Mouse (Mus musculus) embryonic facial prominence, embryonic 10.5 days (tissue): ENCODE data around the gene Aplf. TPM values are rescaled to one million over a fixed set of nuclear protein-coding genes. Genes with fewer than 3 reads are reported as not detected.

Source experiments
- DNase-seq: peaks from one replicate; pipeline ENCODE4 v3.0.0-alpha.2; 2017; ENCODE audit warnings: low spot score
- H3K27ac ChIP-seq: fragments of 300-500 bp; sonication (generic); replicated peaks from 2 replicates; pipeline ENCODE4 v1.5.1; 2016; ENCODE audit warnings: mild to moderate bottlenecking
- H3K27me3 ChIP-seq: fragments of 300-500 bp; sonication (generic); replicated peaks from 2 replicates; pipeline ENCODE4 v1.6.1; 2016; ENCODE audit warnings: low read depth, mild to moderate bottlenecking; ENCODE audit not compliant: poor library complexity, severe bottlenecking
- H3K36me3 ChIP-seq: fragments of 300-500 bp; sonication (generic); replicated peaks from 2 replicates; pipeline ENCODE4 v1.6.1; 2016; ENCODE audit warnings: mild to moderate bottlenecking, moderate library complexity
- H3K4me1 ChIP-seq: fragments of 300-500 bp; sonication (generic); 2 replicates; pipeline ENCODE4 v1.6.1; 2016
- H3K4me3 ChIP-seq: fragments of 300-500 bp; sonication (generic); 2 replicates; pipeline ENCODE4 v1.5.1; 2016; ENCODE audit warnings: mild to moderate bottlenecking, moderate library complexity
- H3K9me3 ChIP-seq: fragments of 300-500 bp; sonication (generic); 2 replicates; pipeline ENCODE4 v1.6.1; 2016; ENCODE audit warnings: mild to moderate bottlenecking
- WGBS: fragments of 180-500 bp; shearing (Covaris S2); methylation state at CpG from one replicate; pipeline ENCODE4 v1.1.7; 2016; 5-methylcytosine and 5-hydroxymethylcytosine counted together
- polyA plus RNA-seq: library from polyadenylated mRNA; unstranded; fragments of >200 nt; fragmentation: Nextera tagmentation; extraction: Ambion mirVana; gene quantifications from 2 replicates; pipeline ENCODE4 v1.2.1, GENCODE M21; 2016

Gene Aplf
- 12.9 and 13.1 TPM in 2 replicates for polyA plus RNA-seq

DNA sequence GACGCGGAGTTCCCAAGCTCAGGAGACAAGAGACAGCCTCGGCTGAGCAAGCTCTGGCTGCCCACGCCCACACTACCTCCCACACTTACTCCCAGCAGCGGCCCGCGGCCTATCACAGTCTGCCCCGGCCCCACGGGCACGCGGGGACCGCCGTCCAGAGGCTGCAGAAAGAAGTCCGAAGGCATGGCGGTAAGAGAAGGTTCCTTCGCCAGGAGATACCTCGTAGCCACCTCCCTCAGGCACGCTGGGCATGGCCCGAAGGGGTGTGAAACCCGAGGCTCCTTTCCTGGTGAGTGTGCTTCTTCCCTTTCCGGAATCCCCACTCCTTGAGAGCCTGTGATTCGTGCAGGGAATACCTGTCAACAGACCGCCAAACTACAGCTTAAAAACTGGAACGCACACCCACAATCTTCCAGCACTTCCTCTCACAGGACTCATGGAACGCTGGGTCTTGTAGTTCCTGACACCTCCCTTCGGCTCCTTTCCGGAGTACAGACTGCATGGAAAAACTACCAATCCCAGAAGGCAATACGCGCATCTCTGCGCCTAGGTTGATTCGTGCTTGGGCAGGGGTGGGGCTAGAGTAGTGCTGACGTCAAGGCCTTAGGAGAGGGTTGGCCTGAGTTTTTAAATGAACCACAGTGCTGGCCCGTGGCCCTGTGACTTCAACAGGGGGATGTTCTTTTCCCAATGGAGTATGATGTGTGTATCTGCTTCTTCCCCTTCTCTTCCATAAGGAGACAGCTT lies at the start of gene Aplf:
TSS of gene Aplf (minus strand) at position 423 of the 747 bp plus-strand sequence.
- H3K4me1 ChIP-seq = peaks cover 19% of the 10 kb centered on the region
- H3K4me3 ChIP-seq = peak within 1 kb of the TSS; percentile 90
- H3K27me3 ChIP-seq = no peaks in the 10 kb centered on the region
- H3K9me3 ChIP-seq = no peaks in the 10 kb centered on the region
- H3K36me3 ChIP-seq = no peaks in the 10 kb centered on the region
- H3K27ac ChIP-seq = peak within 1 kb of the TSS; percentile 81
- WGBS = under 1% methylated on average over 33 of the region's 33 CpGs
- DNase-seq = peak; percentile 92

DNA sequence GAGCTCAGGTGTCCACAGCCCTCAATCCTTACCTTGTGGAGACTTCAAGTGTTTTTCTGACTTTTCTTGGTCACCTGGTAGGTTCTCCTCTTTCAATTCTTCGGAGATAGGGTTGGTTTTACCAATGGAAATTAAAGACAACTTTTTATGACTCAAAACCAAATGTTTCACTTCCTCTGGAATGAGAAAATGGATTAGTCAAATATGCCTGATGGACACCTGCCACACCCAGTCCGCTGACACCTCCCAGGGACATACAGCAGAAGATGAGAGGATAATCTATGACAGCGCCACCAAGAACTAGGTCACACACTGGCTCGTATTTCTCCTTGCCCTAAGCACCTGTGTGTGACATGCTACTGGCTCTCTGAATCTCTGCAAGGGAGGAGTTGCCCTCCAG lies 42.1 kb upstream of the Aplf start:
- Histone ChIP-seq H3K36me3 (no peaks in the 10 kb centered on the region), H3K4me1 (no peaks in the 10 kb centered on the region), H3K9me3 (no peaks in the 10 kb centered on the region), H3K4me3 (no peak overlapping the region), H3K27me3 (peaks cover 3% of the 10 kb centered on the region; the same call in 1 of the 2 replicates), H3K27ac (no peak overlapping the region)
- 80% methylated on average over 4 of the region's 4 CpGs for WGBS
- DNase-seq = no peak

DNA sequence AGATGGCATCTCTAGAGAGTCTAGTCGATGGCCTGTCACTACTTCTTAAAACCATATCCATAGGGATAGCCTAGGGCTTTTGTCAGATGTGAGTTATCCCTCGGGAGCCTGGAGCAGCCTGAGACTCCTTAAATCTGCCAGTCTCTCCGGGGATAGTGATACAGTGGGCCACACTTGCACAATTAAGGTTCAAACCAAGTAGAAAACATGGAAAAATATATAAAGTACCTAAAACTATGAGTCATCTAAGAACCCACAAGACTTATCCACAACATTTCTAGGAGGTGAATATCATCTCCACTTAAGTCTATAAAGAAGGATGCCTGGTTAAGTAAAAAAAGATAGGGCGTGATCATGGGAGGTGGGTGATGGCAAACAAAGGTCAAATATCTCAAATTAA lies 40.3 kb upstream of the Aplf start:
- H3K4me1 ChIP-seq = no peaks in the 10 kb centered on the region
- no peak for DNase-seq
- no peaks in the 10 kb centered on the region for H3K36me3 ChIP-seq
- H3K27ac ChIP-seq = no peak overlapping the region
- H3K4me3 ChIP-seq = no peak overlapping the region
- WGBS = 83% methylated on average over 4 of the region's 4 CpGs
- no peaks in the 10 kb centered on the region for H3K9me3 ChIP-seq
- peaks cover 9% of the 10 kb centered on the region for H3K27me3 ChIP-seq

DNA sequence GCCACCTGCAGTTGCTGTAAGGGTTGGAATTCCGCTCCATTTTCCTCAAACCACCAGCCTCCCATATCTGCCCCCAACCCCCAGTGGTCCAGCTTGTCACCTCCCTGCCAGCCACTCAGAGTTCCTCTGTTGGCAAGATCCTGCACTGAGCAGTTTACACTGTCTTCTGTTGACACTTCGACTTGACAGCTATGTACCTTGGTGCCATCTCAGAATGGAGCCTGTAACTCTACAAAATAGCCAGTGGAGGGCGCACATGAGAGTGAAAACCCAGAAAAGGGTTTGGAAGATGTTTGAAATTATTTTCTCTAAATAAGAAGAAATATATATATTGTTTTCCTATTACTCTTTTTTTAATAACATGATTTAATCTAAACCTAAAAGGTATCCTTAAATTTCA lies 34.3 kb upstream of the Aplf start:
- 44% methylated on average over 3 of the region's 3 CpGs for WGBS
- no peaks in the 10 kb centered on the region for H3K9me3 ChIP-seq
- H3K36me3 ChIP-seq = no peaks in the 10 kb centered on the region
- no peak overlapping the region for H3K27ac ChIP-seq
- peaks cover 9% of the 10 kb centered on the region; the same call in 1 of the 2 replicates for H3K27me3 ChIP-seq
- no peak for DNase-seq
- H3K4me1 ChIP-seq = no peaks in the 10 kb centered on the region
- H3K4me3 ChIP-seq = no peak overlapping the region

DNA sequence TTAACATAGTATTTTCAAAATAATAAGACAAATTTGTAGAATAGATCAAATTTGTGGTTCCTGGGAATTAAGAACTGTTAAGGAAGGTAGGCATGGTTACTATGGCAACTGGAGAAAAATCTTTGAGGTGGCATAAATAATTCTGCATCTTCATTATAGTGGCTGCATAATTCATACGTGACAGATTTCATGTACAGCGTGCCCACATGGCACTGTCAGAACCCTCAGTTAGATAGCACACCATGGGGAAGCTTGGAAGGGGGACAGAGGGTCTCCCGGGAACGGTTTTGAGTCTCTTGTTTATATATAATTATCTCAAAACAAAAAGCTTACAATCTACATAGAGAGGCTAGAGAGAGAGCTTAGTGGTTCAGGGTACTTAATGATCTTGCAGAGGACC lies 24.6 kb upstream of the Aplf start:
- Histone ChIP-seq H3K36me3 (no peaks in the 10 kb centered on the region), H3K9me3 (0 out of 2 replicates have a peak, but pooled peaks cover 3% of the 10 kb centered on the region), H3K27ac (no peak overlapping the region), H3K27me3 (no peaks in the 10 kb centered on the region), H3K4me3 (no peak overlapping the region), H3K4me1 (peaks cover 11% of the 10 kb centered on the region)
- WGBS = 93% methylated on average over 4 of the region's 4 CpGs
- DNase-seq = no peak

DNA sequence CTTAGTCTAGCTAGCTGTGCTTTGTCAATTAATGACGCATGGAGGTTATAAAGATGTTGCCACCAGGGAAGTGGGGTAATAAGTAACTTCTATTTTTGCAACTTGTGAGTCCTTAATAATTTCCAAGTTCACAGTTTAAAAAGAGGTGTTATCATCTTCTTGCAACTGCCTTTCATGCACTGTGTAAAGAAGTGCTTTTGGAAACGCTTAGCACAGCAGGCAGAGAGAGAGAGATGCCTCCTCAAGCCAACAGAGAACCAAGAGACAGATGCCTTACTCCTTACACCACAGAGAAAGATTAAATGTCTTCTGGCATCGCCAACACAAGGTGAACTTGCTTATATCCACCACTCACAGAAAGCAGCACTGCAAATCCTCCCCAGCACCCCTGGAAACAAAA lies 24.0 kb upstream of the Aplf start:
- H3K36me3 ChIP-seq = no peaks in the 10 kb centered on the region
- H3K4me3 ChIP-seq = no peak overlapping the region
- 0 out of 2 replicates have a peak, but pooled peaks cover 3% of the 10 kb centered on the region for H3K9me3 ChIP-seq
- no peak for DNase-seq
- peaks cover 11% of the 10 kb centered on the region for H3K4me1 ChIP-seq
- 84% methylated on average over 3 of the region's 3 CpGs for WGBS
- no peaks in the 10 kb centered on the region for H3K27me3 ChIP-seq
- H3K27ac ChIP-seq = no peak overlapping the region

DNA sequence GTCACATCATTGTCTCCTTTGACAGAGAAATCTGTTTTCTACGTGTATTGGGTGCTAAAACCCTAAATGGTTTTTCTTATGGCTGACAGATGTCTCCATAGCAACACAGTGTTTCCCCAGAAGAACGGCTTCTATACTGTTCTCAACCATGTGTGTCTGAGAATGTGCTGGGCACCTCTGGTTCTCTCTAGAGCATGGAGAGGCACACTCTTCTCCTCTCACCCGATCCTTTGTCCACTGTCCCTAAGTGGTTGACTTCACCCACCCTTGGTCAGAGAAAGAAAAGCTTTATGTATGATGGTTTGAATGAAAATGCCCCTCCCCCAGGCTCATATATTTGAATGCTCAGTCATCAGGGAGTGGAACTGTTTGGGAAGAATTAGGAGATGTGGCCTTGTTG lies 8.4 kb upstream of the Aplf start:
- no peak for DNase-seq

DNA sequence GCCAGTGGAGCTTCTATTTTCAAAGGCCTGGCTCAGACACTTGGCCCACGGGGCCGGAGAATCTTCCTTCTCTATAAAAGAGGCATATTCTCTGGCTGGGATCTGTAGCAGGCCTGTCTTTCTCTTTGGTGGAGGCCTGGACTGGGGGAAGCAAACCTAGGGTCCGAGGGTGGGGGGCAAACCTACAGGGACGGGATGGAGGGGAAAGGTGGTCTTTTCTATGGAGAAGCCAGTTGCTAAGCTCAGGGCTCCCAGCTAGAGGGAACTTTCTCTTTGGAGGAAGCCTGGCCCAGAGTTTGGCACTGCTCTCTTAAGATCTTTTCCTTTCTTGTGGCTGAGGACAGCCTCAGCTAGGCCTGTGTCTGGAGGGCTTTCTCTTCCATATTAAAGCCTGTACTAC lies 668 bp upstream of the Aplf start:
- DNase-seq = no peak
- Histone ChIP-seq H3K4me1 (peaks cover 19% of the 10 kb centered on the region), H3K27ac (peak overlapping the region; percentile 81), H3K27me3 (no peaks in the 10 kb centered on the region), H3K36me3 (no peaks in the 10 kb centered on the region), H3K9me3 (no peaks in the 10 kb centered on the region), H3K4me3 (peak overlapping the region; percentile 90)
- 58% methylated on average over 4 of the region's 4 CpGs for WGBS

More for the DNA sequence above, 8.4 kb upstream of the Aplf start:
- Histone ChIP-seq H3K27ac (no peak overlapping the region), H3K4me3 (no peak overlapping the region), H3K36me3 (no peaks in the 10 kb centered on the region), H3K9me3 (no peaks in the 10 kb centered on the region), H3K27me3 (no peaks in the 10 kb centered on the region), H3K4me1 (no peaks in the 10 kb centered on the region)
- WGBS = 71% methylated on average over 3 of the region's 3 CpGs

DNA sequence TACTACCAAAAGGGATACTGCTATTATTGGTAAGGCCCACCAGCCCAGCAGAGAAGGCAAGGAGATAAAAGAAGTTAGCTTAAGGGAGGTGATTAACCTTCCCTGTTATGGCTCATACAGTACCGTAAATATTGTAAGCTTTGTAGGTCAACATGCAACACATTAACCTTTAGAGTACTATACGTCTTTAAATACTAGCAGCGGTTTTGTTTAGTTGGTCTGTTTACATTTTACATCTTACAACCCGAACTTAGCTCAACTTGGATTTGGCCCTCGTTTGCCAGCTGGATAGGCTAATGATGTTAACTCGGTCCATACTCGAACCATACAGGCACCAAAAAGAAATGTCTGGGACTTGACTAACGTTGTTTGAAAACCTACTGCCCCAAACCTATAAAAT lies 640 bp downstream of the Aplf start:
- H3K36me3 ChIP-seq = no peaks in the 10 kb centered on the region
- H3K27ac ChIP-seq = peak overlapping the region; percentile 78
- WGBS = 16% methylated on average over 8 of the region's 8 CpGs
- H3K9me3 ChIP-seq = no peaks in the 10 kb centered on the region
- H3K27me3 ChIP-seq = no peaks in the 10 kb centered on the region
- peaks cover 19% of the 10 kb centered on the region for H3K4me1 ChIP-seq
- DNase-seq = no peak
- peak overlapping the region; percentile 90 for H3K4me3 ChIP-seq

DNA sequence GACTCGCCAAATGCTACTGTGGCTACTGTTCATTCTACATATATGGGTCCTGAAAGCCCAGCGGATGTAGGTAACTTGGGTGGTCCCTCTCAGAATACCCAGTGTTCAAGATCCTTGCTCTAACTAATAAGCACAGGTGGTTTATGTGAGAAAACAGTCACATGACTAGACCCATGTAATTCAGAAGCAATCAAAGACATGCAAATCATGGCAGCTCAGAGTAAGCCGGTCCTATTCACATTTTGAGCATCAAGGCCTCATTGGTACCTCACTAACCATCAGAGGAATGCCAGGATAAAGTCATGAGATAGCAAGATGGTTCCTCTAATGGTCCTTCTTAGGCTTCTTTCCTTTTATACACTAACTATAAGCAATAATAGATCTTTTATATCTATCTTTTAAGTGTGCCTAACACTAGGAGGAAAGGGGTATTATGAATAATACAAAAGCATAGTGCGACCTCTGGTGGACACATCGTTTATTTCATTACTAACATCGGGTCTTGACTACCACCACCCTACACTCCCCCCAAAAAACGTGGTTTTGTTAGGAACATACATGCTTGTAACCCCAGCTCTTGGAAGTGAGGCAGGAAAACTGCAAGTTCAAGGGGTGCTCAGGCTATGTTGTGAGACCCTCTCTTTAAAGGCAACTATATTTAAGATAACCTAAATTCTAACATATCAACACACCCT lies 2.0 kb downstream of the Aplf start:
- peak; percentile 28 for DNase-seq
- Histone ChIP-seq H3K4me1 (peaks cover 19% of the 10 kb centered on the region), H3K4me3 (no peak overlapping the region), H3K27ac (no peak overlapping the region), H3K27me3 (no peaks in the 10 kb centered on the region), H3K9me3 (no peaks in the 10 kb centered on the region), H3K36me3 (peaks cover 5% of the 10 kb centered on the region)
- 39% methylated on average over 7 of the region's 7 CpGs for WGBS

DNA sequence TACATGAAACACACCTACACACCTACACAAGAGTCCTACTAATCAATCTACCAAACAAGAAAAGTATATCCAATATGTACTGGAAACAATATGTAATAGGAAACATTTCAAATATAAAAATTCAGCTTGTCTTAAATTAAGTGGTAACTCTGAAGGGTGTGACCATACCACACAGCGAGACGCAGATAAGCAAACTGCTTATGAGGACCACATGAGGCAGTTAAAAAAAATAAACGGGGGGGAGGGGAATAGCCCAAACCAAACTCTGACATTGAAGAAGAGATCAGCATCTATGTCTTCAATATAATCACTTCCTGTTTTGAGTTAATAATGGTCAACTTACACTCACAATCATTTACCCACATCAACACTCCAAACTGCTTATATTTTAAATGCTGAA lies 3.3 kb downstream of the Aplf start:
- Histone ChIP-seq H3K4me3 (no peak overlapping the region), H3K4me1 (peaks cover 19% of the 10 kb centered on the region), H3K27ac (no peak overlapping the region), H3K9me3 (no peaks in the 10 kb centered on the region), H3K36me3 (peaks cover 5% of the 10 kb centered on the region), H3K27me3 (no peaks in the 10 kb centered on the region)
- DNase-seq = no peak
- WGBS = 86% methylated on average over 3 of the region's 3 CpGs

DNA sequence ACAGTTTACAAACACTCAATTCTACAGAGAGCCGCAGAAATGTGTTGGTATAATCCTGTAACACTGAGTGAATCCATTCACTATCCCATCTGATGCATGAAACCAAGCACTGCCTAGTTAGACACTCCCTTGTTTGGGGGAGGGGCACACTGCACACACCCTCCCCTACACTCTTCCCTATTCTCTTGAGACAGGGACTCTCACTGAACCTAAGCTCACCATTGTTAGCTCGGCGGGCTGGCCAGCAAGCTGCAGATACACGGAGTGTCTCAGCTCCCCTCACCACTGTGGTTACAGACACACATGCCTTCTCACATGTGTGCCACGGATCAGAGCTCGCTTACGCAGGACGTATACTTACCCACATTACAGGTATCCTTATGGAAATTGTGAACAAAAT lies 4.2 kb downstream of the Aplf start:
- no peak for DNase-seq
- 72% methylated on average over 8 of the region's 8 CpGs for WGBS

DNA sequence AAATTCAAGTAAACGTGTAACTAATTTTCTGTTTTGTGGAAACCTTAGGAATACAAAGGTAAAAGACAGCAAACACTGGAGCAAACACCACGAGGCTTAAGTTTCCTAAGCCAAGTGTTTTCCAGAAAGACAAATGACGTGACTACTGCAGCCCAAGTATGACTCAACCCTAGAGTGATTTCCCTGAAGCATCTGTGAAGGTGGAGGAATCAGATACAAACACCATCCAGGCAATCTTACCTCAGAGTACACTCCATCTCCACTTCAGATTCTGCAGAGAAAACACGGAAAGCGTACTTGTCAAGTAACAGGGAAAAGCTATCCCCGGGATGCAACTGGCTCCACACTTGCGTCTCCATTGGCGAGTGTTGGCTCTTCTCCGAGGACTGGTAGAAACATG lies 8.5 kb downstream of the Aplf start:
- WGBS = 92% methylated on average over 9 of the region's 9 CpGs
- no peaks in the 10 kb centered on the region for H3K9me3 ChIP-seq
- no peak overlapping the region for H3K27ac ChIP-seq
- H3K27me3 ChIP-seq = no peaks in the 10 kb centered on the region
- DNase-seq = no peak
- H3K36me3 ChIP-seq = peaks cover 5% of the 10 kb centered on the region
- no peaks in the 10 kb centered on the region for H3K4me1 ChIP-seq
- H3K4me3 ChIP-seq = no peak overlapping the region

More for the DNA sequence above, 4.2 kb downstream of the Aplf start:
- Histone ChIP-seq H3K27me3 (no peaks in the 10 kb centered on the region), H3K4me1 (peaks cover 16% of the 10 kb centered on the region), H3K36me3 (peaks cover 5% of the 10 kb centered on the region), H3K4me3 (no peak overlapping the region), H3K27ac (no peak overlapping the region), H3K9me3 (no peaks in the 10 kb centered on the region)
